Mouse (Mus musculus): ENCODE results near the gene Cyp26c1. TPM values are rescaled to one million over a fixed set of nuclear protein-coding genes. Genes with fewer than 3 reads are reported as not detected.
A peak's percentile ranks its signal among the peaks of the same experiment; 100 is the strongest.

The Cyp26c1 gene
- not detected in 2 replicates for polyA plus RNA-seq (2015; fragmentation: Nextera tagmentation; extraction: Ambion mirVana)

GRCm38 (mm10) chr19:37685281-37685680 lies at the start of gene Cyp26c1:
Cyp26c1 (plus strand) TSS chr19:37685581.
- no peaks in the 10 kb centered on the region for H3K4me1 ChIP-seq (replicated peaks; ENCODE audit: control insufficient read depth, insufficient read depth)

GRCm38 (mm10) chr19:37647994-37648393 lies 37.4 kb upstream of the Cyp26c1 start:
- TF ChIP-seq EP300 (optimal IDR thresholded peaks at IDR 0.05) (no peak), CTCF (IDR thresholded peaks at IDR 0.05; ENCODE audit: low read depth) (peak; percentile 58)
- no peak overlapping the region for H3K27ac ChIP-seq (replicated peaks)
- H3K36me3 ChIP-seq (ENCODE audit: control insufficient read depth, insufficient read depth, low read length): no peaks in the 10 kb centered on the region
- H3K4me2 ChIP-seq (replicated peaks; ENCODE audit: low read depth): no peak overlapping the region
- H3K9ac ChIP-seq (ENCODE audit: low read length): no peak overlapping the region
- H3K27me3 ChIP-seq (ENCODE audit: control insufficient read depth, insufficient read depth, low read length): no peaks in the 10 kb centered on the region
- no peaks in the 10 kb centered on the region for H3K9me3 ChIP-seq (ENCODE audit: control insufficient read depth, low read length)
- WGBS: 34% methylated on average over 2 of the region's 2 CpGs
- H3K4me1 ChIP-seq (replicated peaks; ENCODE audit: control insufficient read depth, insufficient read depth): no peaks in the 10 kb centered on the region
- no peak overlapping the region for H3K4me3 ChIP-seq (ENCODE audit: low read depth, low read length)
- DNase-seq (ENCODE audit: low spot score) (no peak), ATAC-seq (ENCODE audit: low FRiP score, low TSS enrichment) (no peak)

More at GRCm38 (mm10) chr19:37685281-37685680, at the start of gene Cyp26c1:
- Histone ChIP-seq H3K9me3 (ENCODE audit: control insufficient read depth, low read length) (no peaks in the 10 kb centered on the region), H3K9ac (ENCODE audit: low read length) (no peak within 1 kb of the TSS), H3K36me3 (ENCODE audit: control insufficient read depth, insufficient read depth, low read length) (no peaks in the 10 kb centered on the region), H3K4me2 (replicated peaks; ENCODE audit: low read depth) (no peak within 1 kb of the TSS), H3K27ac (replicated peaks) (no peak within 1 kb of the TSS), H3K4me3 (ENCODE audit: low read depth, low read length) (no peak within 1 kb of the TSS), H3K27me3 (ENCODE audit: control insufficient read depth, insufficient read depth, low read length) (peaks cover 9% of the 10 kb centered on the region; the same call in 1 of the 2 replicates)
- DNase-seq (ENCODE audit: low spot score) (no peak), ATAC-seq (ENCODE audit: low FRiP score, low TSS enrichment) (no peak)
- WGBS: 38% methylated on average over 6 of the region's 6 CpGs
- TF ChIP-seq EP300 (optimal IDR thresholded peaks at IDR 0.05) (no peak), CTCF (IDR thresholded peaks at IDR 0.05; ENCODE audit: low read depth) (no peak)

GRCm38 (mm10) chr19:37650526-37650925 lies 34.9 kb upstream of the Cyp26c1 start:
- no peak overlapping the region for H3K9ac ChIP-seq (ENCODE audit: low read length)
- TF ChIP-seq CTCF (IDR thresholded peaks at IDR 0.05; ENCODE audit: low read depth) (no peak), EP300 (optimal IDR thresholded peaks at IDR 0.05) (no peak)
- H3K27me3 ChIP-seq (ENCODE audit: control insufficient read depth, insufficient read depth, low read length): no peaks in the 10 kb centered on the region
- DNase-seq (ENCODE audit: low spot score) (no peak), ATAC-seq (ENCODE audit: low FRiP score, low TSS enrichment) (no peak)
- no peak overlapping the region for H3K4me3 ChIP-seq (ENCODE audit: low read depth, low read length)
- H3K9me3 ChIP-seq (ENCODE audit: control insufficient read depth, low read length): no peaks in the 10 kb centered on the region
- H3K4me2 ChIP-seq (replicated peaks; ENCODE audit: low read depth): no peak overlapping the region
- 43% methylated on average over 2 of the region's 2 CpGs for WGBS
- H3K36me3 ChIP-seq (ENCODE audit: control insufficient read depth, insufficient read depth, low read length): no peaks in the 10 kb centered on the region
- no peak overlapping the region for H3K27ac ChIP-seq (replicated peaks)
- H3K4me1 ChIP-seq (replicated peaks; ENCODE audit: control insufficient read depth, insufficient read depth): no peaks in the 10 kb centered on the region

GRCm38 (mm10) chr19:37654012-37654411 lies 31.4 kb upstream of the Cyp26c1 start:
- H3K4me2 ChIP-seq (replicated peaks; ENCODE audit: low read depth): no peak overlapping the region
- WGBS: 58% methylated on average over 5 of the region's 5 CpGs
- no peak for ATAC-seq (ENCODE audit: low FRiP score, low TSS enrichment)
- no peak overlapping the region for H3K27ac ChIP-seq (replicated peaks)
- H3K9ac ChIP-seq (ENCODE audit: low read length): no peak overlapping the region
- H3K36me3 ChIP-seq (ENCODE audit: control insufficient read depth, insufficient read depth, low read length): no peaks in the 10 kb centered on the region
- H3K4me3 ChIP-seq (ENCODE audit: low read depth, low read length): no peak overlapping the region
- no peaks in the 10 kb centered on the region for H3K4me1 ChIP-seq (replicated peaks; ENCODE audit: control insufficient read depth, insufficient read depth)
- H3K9me3 ChIP-seq (ENCODE audit: control insufficient read depth, low read length): no peaks in the 10 kb centered on the region
- DNase-seq (ENCODE audit: low spot score): no peak
- TF ChIP-seq CTCF (IDR thresholded peaks at IDR 0.05; ENCODE audit: low read depth) (no peak), EP300 (optimal IDR thresholded peaks at IDR 0.05) (no peak)
- no peaks in the 10 kb centered on the region for H3K27me3 ChIP-seq (ENCODE audit: control insufficient read depth, insufficient read depth, low read length)

GRCm38 (mm10) chr19:37656441-37656840 lies 28.9 kb upstream of the Cyp26c1 start:
- H3K4me3 ChIP-seq (ENCODE audit: low read depth, low read length): no peak overlapping the region
- no peaks in the 10 kb centered on the region for H3K27me3 ChIP-seq (ENCODE audit: control insufficient read depth, insufficient read depth, low read length)
- H3K36me3 ChIP-seq (ENCODE audit: control insufficient read depth, insufficient read depth, low read length): no peaks in the 10 kb centered on the region
- 23% methylated on average over 9 of the region's 9 CpGs for WGBS
- no peak overlapping the region for H3K27ac ChIP-seq (replicated peaks)
- DNase-seq (ENCODE audit: low spot score) (no peak), ATAC-seq (ENCODE audit: low FRiP score, low TSS enrichment) (no peak)
- no peak overlapping the region for H3K9ac ChIP-seq (ENCODE audit: low read length)
- TF ChIP-seq CTCF (IDR thresholded peaks at IDR 0.05; ENCODE audit: low read depth) (no peak), EP300 (optimal IDR thresholded peaks at IDR 0.05) (no peak)
- H3K9me3 ChIP-seq (ENCODE audit: control insufficient read depth, low read length): no peaks in the 10 kb centered on the region
- H3K4me1 ChIP-seq (replicated peaks; ENCODE audit: control insufficient read depth, insufficient read depth): no peaks in the 10 kb centered on the region
- H3K4me2 ChIP-seq (replicated peaks; ENCODE audit: low read depth): no peak overlapping the region

- Histone ChIP-seq H3K27ac (replicated peaks) (no peak overlapping the region), H3K4me1 (replicated peaks; ENCODE audit: control insufficient read depth, insufficient read depth) (no peaks in the 10 kb centered on the region), H3K36me3 (ENCODE audit: control insufficient read depth, insufficient read depth, low read length) (no peaks in the 10 kb centered on the region), H3K4me3 (ENCODE audit: low read depth, low read length) (no peak overlapping the region), H3K9ac (ENCODE audit: low read length) (no peak overlapping the region), H3K27me3 (ENCODE audit: control insufficient read depth, insufficient read depth, low read length) (no peaks in the 10 kb centered on the region), H3K4me2 (replicated peaks; ENCODE audit: low read depth) (no peak overlapping the region), H3K9me3 (ENCODE audit: control insufficient read depth, low read length) (no peaks in the 10 kb centered on the region)
- 58% methylated on average over 6 of the region's 6 CpGs for WGBS
- ATAC-seq (ENCODE audit: low FRiP score, low TSS enrichment) (no peak), DNase-seq (ENCODE audit: low spot score) (no peak)
- TF ChIP-seq EP300 (optimal IDR thresholded peaks at IDR 0.05) (no peak), CTCF (IDR thresholded peaks at IDR 0.05; ENCODE audit: low read depth) (no peak)
Measured at GRCm38 (mm10) chr19:37665256-37665655, 20.1 kb upstream of the Cyp26c1 start.
